Mouse (Mus musculus): ENCODE data around the gene Ctsc. TPM values are rescaled to one million over a fixed set of nuclear protein-coding genes. Genes with fewer than 3 reads are reported as not detected.

The Ctsc gene
- 156 TPM for total RNA-seq (2023)

DNA sequence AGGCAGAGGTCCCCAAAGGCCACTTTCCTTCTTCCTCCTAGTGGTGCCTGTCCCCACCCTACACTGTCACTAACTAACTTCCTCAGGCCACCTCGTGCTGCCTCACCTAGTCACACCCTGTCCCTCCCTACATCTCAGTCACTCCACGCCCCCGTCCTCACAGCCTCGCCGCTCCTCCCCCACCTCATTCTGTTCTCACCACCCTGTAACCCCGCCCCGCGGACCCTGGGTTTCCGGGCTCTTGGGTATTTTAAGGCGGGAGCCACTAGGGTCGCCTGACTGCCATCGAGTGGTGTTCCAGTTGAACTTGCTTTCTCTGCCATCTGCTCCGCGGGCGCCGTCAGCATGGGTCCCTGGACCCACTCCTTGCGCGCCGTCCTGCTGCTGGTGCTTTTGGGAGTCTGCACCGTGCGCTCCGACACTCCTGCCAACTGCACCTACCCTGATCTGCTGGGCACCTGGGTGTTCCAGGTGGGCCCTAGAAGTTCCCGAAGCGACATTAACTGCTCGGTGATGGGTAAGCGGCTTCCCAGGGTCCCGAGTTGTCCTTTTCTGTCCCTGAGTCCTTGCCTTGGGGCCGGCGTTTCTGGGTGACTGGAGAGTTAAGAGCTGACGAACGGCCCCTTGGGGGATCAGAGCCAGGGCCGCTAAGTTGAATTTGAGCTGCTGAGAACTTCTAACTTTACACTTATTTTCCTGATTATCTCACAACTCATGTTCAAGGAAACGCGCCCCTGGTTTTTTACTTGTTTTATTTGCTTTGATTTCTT, at the start of gene Ctsc:
Gene Ctsc (plus strand): TSS at position 228 of the 770 bp plus-strand sequence.

Other genes starting within 250 kb of the Ctsc start
- 0.34 TPM for gene Rab38, start 152.2 kb downstream of the Ctsc start, total RNA-seq (2023)

Data from CD8-positive naive resting alpha-beta T cell, adult 57 days (primary cell).